Mouse (Mus musculus) urinary bladder, postnatal 10 days (tissue): ENCODE measurements around the gene Podxl2.
A peak's percentile ranks its signal among the peaks of the same experiment; 100 is the strongest.

Experiments used
- DNase-seq: peaks from one replicate; pipeline ENCODE4 v3.0.0; 2022; ENCODE audit warnings: low spot score

Podxl2 gene

DNA sequence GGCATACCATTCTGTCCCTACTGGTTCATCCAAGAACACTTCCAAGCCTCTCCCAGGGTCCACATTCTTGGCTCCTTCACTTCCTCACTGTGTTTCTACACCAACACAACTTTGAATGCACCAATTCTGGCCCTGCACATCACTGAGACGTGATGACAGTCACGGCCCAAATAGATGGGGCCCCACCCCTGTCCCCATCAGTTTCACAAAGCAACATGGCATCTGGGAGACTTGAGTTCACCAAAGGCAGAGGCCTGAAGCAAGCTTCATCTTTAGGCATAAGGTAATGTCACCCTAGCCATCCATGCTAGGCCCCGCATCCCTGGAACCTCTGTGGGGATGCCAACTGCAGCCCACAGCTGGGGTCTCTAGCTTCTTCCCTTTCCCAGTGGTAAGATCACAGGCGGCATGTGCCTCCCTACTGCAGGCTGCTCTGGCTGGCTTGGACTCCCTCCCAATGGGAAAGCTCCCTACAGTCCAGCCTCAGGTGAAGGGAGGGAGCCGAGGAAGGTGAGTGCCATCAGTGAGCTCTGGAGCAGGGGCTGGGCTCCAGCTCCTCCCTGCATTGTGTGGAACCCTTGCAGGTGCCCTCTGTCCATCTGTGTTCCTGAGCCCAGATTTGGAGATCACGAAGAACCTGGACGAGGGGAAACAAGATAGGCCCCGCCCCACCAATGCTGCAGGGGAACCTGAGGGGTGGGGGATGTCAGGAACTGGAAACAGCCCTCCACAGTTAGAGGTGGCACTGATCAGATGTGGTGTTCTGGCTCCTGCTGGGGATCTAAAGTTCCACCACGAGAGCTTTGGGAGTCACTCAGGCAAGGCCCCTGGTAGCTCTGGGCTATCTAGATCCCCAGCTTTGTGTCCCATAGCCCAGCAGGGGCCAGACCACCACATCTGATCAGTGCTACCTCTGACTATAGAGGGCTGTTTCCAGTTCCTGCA lies 30.8 kb downstream of the Podxl2 start:
- no peak for DNase-seq

DNA sequence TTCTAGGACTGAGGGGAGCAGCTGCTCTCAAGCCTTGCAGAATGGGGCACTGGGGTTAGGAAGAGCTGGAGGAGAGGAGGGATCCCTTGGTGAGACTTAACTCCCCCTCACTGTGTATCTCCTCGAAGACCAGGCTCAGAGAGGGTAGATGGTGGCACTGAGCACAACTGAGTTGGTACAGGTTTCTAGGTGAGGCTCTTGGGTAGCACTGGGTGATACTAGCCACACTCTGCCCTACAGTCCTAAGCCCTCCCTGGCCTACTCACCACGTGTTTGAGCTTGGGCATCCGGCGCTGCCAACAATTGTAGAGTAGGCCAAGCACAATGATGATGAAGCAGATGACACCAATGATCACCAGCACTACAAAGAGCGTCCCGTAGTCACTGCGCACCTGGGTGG lies 31.6 kb downstream of the Podxl2 start:
- no peak for DNase-seq

GRCm38 (mm10) chr6:88842731-88843151 lies 32.1 kb downstream of the Podxl2 start:
- no peak for DNase-seq

- peak; percentile 98 for DNase-seq
These were observed 32.8 kb downstream of the Podxl2 start, which contains the start of gene Abtb1 for GRCm38 (mm10) chr6:88841781-88842689. Abtb1 (minus strand) TSS chr6:88841984.

DNA sequence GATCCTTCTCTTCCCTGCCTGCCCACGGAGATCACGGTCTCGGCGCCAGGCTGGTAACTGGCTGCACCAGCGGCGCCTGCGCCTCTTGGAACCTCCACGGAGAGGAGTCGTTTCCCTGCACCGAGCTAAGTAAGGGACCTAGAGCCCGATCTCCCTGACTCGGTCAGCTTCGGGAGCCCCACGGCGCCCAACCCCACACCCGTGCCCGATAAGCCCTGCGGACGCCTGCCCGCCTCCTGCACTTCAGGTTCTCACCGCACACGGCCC lies 33.4 kb downstream of the Podxl2 start:
- no peak for DNase-seq

DNA sequence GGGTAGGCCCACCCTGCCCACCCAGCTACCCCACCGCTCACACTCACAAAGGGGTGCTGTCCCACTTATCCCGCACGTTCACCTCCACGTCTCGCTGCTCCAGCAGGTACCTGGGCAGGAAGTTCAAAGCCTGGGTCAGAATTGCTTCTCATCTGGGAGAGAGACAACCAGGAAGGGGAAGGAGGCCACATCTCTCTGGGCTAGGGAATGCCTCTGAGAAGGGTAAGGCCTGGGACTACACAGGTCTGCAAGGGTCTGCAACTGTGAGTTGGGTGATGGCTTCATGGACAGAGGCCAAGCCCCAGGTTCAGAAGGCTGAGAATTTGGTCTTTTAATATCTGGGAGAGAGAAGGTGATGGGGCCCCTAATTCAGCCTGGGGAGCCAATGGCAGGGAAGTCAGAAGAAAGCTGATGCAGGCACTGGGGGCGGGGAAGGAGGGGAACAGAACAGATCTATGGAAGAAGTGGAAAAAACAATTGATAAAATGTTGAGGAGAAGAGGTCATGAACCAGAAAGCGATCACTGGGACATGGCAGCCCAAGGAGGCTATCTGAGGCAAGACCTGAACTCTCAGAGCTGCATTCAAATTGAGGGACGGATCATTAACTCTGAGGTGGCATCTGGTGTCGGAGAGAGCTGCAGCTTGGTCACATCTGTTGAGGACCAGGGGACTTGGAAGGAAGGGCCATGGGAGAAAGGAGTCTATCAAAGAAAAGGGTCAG lies 33.9 kb downstream of the Podxl2 start:
- no peak for DNase-seq

DNA sequence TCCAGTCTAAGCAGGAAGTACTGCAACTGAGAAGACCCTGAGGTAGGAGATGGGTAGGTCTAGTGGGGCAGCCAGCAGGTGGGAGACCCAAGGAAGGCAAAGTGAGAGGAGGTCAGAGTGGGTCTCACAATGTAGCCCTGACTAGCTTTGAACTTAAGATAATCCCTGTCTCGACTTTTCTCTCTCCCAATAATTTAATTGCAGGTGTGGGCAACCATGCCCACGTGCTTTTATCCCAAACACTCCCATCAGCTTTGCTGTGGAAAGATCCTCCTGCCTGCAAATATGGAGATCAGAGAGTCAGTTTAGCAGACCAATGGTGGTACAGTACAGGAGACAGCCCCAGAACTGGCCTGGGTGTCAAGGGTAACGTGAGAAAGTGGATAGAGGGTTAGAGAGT lies 34.6 kb downstream of the Podxl2 start:
- DNase-seq = no peak

GRCm38 (mm10) chr6:88839135-88839970 lies 35.5 kb downstream of the Podxl2 start:
- no peak for DNase-seq

- DNase-seq = no peak
These were observed 36.2 kb downstream of the Podxl2 start for GRCm38 (mm10) chr6:88838613-88839012.

- no peak for DNase-seq
These were observed 36.8 kb downstream of the Podxl2 start for GRCm38 (mm10) chr6:88837999-88838398.

- DNase-seq = no peak
These were observed 38.5 kb downstream of the Podxl2 start for GRCm38 (mm10) chr6:88836178-88836819.

DNA sequence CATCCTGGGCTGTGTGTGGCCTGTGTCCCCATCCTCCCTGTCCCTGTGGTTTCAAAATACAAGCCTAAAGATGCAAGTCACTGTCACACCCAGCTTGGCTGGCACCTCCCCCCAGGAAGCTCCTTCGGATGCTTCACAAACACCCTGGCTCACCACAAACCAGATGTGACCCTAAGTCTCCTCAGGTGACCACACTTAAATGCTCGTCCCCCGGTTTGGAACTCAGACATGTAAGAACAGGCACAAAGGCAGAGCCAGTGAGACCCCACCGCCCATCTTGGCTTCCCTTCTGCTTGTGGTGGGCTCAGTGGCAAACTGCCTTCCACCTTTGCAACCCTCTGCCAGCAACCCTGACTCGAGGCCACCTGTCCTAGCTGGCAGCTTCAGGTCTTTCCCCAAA lies 39.8 kb downstream of the Podxl2 start:
- no peak for DNase-seq

- no peak for DNase-seq
These were observed 41.3 kb downstream of the Podxl2 start for GRCm38 (mm10) chr6:88833340-88834140.

DNA sequence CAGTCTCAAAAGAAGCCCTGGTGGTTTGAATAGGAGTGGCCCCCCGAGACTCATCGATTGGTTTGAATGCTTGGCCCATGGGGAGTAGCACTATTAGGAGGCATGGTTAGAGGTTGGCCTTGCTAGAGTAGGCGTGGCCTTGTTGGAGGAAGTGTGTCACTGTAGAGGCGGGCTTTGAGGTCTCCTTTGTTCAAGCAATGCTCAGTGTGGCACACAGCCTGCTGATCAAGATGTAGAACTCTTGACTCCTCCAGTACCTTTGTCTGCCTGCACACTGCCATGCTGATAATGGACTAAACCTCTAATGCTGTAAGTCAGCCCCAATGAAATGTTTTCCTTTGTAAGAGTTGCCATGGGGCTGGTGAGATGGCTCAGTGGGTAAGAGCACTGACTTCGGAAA lies 42.2 kb downstream of the Podxl2 start:
- DNase-seq = no peak

DNA sequence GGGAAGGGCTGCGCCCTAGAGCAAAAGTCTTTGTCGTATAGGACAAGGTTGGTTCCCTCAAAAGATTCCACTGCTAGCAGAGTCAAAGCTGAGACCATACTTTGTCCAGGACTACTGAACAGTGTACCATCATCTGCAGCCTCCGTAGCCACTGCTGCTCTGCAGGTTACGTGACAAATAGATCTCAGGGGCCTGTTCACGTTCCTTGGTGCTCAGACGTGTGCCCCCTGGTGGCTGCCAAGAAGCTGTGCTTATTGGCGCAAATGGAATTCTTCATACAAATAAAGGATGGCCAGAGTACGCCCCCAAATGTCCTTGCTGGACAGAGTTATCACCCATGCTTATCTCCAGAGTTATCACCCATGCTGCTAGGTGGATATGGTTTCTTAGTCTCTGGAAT lies 43.4 kb downstream of the Podxl2 start:
- no peak for DNase-seq

GRCm38 (mm10) chr6:88830112-88830702 lies 44.6 kb downstream of the Podxl2 start:
- DNase-seq = no peak

DNA sequence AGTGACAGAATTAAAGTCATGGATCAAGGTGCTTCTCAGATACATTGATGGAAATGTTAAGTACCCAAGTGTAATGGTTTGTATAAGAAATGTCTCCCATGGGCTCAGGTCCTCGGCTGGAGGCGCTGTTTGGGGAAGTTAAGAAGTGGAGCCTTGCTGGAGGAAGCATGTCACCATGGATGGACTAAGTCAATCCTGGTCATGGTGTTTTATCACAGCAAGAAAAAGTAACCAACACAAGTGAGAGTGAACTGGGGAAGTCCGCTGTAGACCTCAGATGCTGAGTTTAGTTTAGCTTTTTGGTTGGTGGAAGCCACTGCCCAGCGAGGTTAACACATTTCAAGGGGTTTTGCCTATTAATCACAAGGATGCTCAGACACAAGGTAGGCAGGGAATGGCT lies 45.3 kb downstream of the Podxl2 start:
- no peak for DNase-seq

GRCm38 (mm10) chr6:88828206-88829009 lies 46.4 kb downstream of the Podxl2 start:
- DNase-seq = no peak
